Mouse (Mus musculus) liver, embryonic 13.5 days (tissue): ENCODE measurements around the gene Vinac1. TPM values are rescaled to one million over a fixed set of nuclear protein-coding genes. Genes with fewer than 3 reads are reported as not detected.
A peak's percentile ranks its signal among the peaks of the same experiment; 100 is the strongest.
"Not testable (repeated sequence)": the region's sequence is repeated elsewhere in the genome, so short reads cannot be mapped to it uniquely, and the experiment has no call there.

Source experiments
- ATAC-seq: fragments of 200-750 bp; cut with Nextera tagmentation; 2 replicates; pipeline ENCODE4 v1.8.0; 2017; ENCODE audit warnings: low read depth, mild to moderate bottlenecking, moderate number of reproducible peaks, moderate library complexity
- DNase-seq: peaks from one replicate; pipeline ENCODE4 v3.0.0; 2022
- H3K27ac ChIP-seq: fragments of 300-500 bp; sonication (generic); 2 replicates; pipeline ENCODE4 v1.5.1; 2015; ENCODE audit warnings: moderate library complexity, mild to moderate bottlenecking, inconsistent platforms
- H3K27me3 ChIP-seq: fragments of 300-500 bp; sonication (generic); 2 replicates; pipeline ENCODE4 v1.6.1; 2015; ENCODE audit warnings: mild to moderate bottlenecking, inconsistent platforms
- H3K36me3 ChIP-seq: fragments of 300-500 bp; sonication (generic); 2 replicates; pipeline ENCODE4 v1.6.1; 2015; ENCODE audit warnings: mild to moderate bottlenecking, inconsistent platforms
- H3K4me1 ChIP-seq: fragments of 300-500 bp; sonication (generic); replicated peaks from 2 replicates; pipeline ENCODE4 v1.6.1; 2015; ENCODE audit warnings: inconsistent platforms
- H3K4me2 ChIP-seq: fragments of 300-500 bp; sonication (generic); 2 replicates; pipeline ENCODE4 v1.6.1; 2015; ENCODE audit warnings: inconsistent platforms, mild to moderate bottlenecking, moderate library complexity
- H3K4me3 ChIP-seq: fragments of 300-500 bp; sonication (generic); replicated peaks from 2 replicates; pipeline ENCODE4 v1.5.1; 2015; ENCODE audit warnings: mild to moderate bottlenecking, inconsistent platforms
- H3K9ac ChIP-seq: fragments of 300-500 bp; sonication (generic); 2 replicates; pipeline ENCODE4 v1.6.1; 2015; ENCODE audit warnings: mild to moderate bottlenecking, inconsistent platforms
- H3K9me3 ChIP-seq: fragments of 300-500 bp; sonication (generic); replicated peaks from 2 replicates; pipeline ENCODE4 v1.6.1; 2016; ENCODE audit warnings: inconsistent platforms
- WGBS: fragments of 180-500 bp; shearing (Covaris S2); methylation state at CpG from one replicate; pipeline ENCODE4 v1.1.7; 2015; ENCODE audit not compliant: insufficient replicate concordance; 5-methylcytosine and 5-hydroxymethylcytosine counted together
- polyA plus RNA-seq: library from polyadenylated mRNA; unstranded; fragments of >200 nt; fragmentation: Nextera tagmentation; extraction: Ambion mirVana; gene quantifications from 2 replicates; pipeline ENCODE4 v1.2.1, GENCODE M21; 2015

Gene Vinac1
- polyA plus RNA-seq, 1 experiment from 2014 or later: not detected

DNA sequence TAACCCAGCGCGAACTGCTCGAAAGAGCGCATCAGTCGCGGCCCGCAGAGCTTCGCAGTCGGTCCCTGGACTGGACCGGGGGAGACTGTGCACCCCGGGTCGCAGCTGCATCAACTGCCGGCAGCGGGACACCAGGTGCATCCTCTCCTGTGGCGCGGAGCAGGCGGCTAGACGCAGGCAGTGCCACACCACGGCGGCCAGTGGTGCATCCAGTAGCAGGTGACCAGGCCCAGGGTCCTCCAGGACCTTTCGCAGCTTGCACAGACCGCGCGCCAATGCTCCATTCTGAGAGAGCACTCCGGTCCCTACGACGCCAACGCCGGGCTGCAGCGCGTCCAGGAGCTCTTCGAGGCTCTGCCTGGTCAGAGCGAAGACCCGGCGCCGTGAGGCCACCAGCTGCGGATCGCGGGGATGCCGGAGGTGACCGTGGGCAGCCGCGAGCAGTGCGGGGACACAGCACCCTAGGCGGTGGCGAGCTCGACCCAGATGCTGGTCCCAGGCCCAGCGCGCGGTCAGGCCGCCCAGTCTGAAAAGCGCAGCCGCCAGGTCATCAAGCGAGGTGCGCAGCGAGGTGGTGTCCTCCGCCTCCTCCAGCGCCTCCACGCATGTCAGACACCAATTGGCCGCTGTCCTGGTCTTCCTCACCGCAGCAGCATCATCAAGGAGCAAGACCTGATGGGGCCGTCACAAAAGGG, 8.9 kb downstream of the Vinac1 start:
- Histone ChIP-seq H3K36me3 (no peaks in the 10 kb centered on the region), H3K27me3 (peaks cover 60% of the 10 kb centered on the region), H3K9me3 (no peaks in the 10 kb centered on the region), H3K4me3 (peak overlapping the region; percentile 38), H3K4me1 (peaks cover 9% of the 10 kb centered on the region), H3K27ac (no peak overlapping the region), H3K9ac (no peak overlapping the region), H3K4me2 (peak overlapping the region; percentile 60)
- DNase-seq: no peak
- WGBS: 6% methylated on average over 62 of the region's 62 CpGs
- no peak for ATAC-seq

DNA sequence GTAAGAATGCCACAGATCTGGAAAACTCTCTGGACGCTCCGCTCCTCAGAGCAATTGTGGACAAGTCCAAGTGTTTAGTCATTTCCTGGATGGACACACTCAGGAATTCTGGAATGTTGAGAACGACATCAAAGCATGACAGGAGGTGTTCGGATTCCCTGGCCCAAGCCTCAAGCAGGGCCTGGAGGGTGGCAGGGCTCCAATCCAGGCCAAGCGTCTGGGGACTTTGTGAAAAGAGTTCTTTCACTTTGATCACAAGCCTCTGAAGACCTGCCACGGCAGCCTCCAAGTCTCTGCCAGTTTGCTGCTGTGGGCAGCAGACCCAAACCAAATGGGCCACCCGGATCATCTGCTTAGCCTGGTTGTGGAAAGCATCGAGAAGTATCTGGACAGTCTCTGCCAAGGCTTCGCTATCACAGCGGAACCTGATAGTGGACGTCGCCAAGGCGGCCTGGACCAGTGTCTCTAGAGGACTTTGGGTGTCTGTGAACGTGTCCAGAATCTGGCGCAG, 9.5 kb downstream of the Vinac1 start:
- ATAC-seq (no peak), DNase-seq (no peak)
- WGBS: 37% methylated on average over 15 of the region's 15 CpGs
- Histone ChIP-seq H3K36me3 (no peaks in the 10 kb centered on the region), H3K27ac (no peak overlapping the region), H3K9ac (no peak overlapping the region), H3K4me1 (peaks cover 9% of the 10 kb centered on the region), H3K27me3 (peaks cover 60% of the 10 kb centered on the region), H3K4me3 (peak overlapping the region; percentile 38), H3K9me3 (no peaks in the 10 kb centered on the region), H3K4me2 (peak overlapping the region; percentile 60)

DNA sequence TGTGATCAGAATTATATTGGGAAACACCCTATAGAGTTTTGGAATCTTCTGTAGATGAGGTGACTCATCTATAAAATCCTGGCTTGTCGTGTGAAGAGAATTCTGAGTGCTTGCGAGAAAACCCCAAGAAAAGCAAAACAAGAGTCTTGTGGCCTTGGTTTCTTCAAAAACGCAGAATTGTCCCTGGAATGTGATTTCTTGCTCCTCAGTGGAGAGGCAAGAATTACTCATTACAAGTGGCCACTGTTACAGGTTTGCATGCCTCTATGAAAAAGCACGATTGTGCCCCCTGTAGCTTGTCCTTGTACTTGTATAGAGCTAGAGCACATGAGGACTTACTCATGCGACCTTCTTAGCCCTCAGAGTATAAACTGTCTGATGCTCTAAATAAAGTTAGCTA, 12.6 kb downstream of the Vinac1 start:
- H3K4me3 ChIP-seq: no peak overlapping the region
- no peak for DNase-seq
- WGBS: 63% methylated on average over 5 of the region's 5 CpGs
- H3K9me3 ChIP-seq: no peaks in the 10 kb centered on the region
- H3K4me1 ChIP-seq: peaks cover 9% of the 10 kb centered on the region
- no peak overlapping the region for H3K9ac ChIP-seq
- peaks cover 48% of the 10 kb centered on the region for H3K27me3 ChIP-seq
- no peak overlapping the region for H3K27ac ChIP-seq
- H3K4me2 ChIP-seq: no peak overlapping the region
- H3K36me3 ChIP-seq: no peaks in the 10 kb centered on the region
- ATAC-seq: no peak

DNA sequence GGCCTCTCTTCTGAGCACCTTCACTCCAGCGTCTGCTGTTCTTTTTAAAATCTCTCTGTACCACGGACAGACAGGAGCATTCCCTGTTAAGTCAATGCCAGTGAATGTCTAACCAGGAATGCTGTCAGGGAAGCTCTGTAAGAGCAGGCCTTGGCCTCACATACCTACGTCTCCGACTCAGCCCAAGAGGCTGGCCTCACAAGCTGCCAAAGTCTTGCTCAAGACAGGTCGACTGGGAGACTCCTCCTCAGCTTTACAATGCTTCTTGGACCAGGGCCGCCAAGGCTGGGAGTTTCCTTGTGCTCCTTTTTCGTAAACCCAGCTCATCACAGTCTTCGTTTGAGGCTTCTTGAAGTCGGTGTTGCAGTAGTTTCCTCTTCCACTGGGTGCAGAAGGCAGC, 23.2 kb downstream of the Vinac1 start:
- no peaks in the 10 kb centered on the region for H3K27me3 ChIP-seq
- no peak for DNase-seq
- H3K36me3 ChIP-seq: no peaks in the 10 kb centered on the region
- 67% methylated on average over 9 of the region's 9 CpGs for WGBS
- no peak overlapping the region for H3K4me3 ChIP-seq
- no peak overlapping the region for H3K9ac ChIP-seq
- no peak overlapping the region for H3K27ac ChIP-seq
- no peak overlapping the region for H3K4me2 ChIP-seq
- H3K9me3 ChIP-seq: no peaks in the 10 kb centered on the region
- no peak for ATAC-seq
- no peaks in the 10 kb centered on the region for H3K4me1 ChIP-seq

DNA sequence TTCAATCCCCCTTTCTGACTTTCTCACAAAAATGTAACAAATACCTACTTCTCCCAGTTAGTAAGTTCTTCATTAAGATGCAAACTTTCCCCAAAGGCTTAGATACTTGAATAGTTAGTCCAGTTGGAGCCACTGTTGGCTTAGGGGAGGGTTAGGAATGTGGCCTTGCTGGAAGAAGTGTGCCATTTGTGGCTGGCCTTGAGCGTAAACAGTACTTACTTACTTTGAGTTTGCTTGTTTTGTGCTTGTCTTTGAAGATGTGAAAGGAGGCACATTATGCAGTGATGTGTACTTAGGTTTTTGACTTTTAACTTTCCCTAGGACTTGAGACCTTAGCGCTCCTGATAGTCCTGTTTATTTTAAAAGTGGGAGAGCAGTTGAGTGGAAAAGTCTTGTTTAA, 27.9 kb downstream of the Vinac1 start:
- Histone ChIP-seq H3K4me2 (no peak overlapping the region), H3K9me3 (no peaks in the 10 kb centered on the region), H3K4me3 (no peak overlapping the region), H3K27ac (no peak overlapping the region), H3K27me3 (no peaks in the 10 kb centered on the region), H3K36me3 (no peaks in the 10 kb centered on the region), H3K9ac (no peak overlapping the region), H3K4me1 (no peaks in the 10 kb centered on the region)
- DNase-seq (no peak), ATAC-seq (no peak)
- 77% methylated on average over 2 of the region's 2 CpGs for WGBS

DNA sequence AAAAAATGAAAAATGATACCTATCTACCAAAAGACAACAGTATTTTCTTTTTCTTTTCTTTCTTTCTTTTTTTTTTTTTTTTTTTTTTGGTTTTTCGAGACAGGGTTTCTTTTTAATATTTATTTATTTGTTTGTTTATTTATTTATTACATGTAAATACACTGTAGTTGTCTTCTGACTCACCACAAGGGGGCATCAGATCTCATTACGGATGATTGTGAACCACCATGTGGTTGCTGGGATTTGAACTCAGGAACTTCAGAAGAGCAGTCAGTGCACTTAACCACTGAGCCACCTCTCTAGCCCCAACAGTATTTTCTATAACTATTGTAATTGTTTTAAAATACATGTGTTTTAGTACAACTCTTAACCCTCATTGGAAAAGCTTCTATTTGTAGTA, 39.1 kb downstream of the Vinac1 start:
- 39% methylated on average over 2 of the region's 2 CpGs for WGBS
- peak; percentile 2 for DNase-seq
- not testable (repeated sequence) for H3K4me2 ChIP-seq

DNA sequence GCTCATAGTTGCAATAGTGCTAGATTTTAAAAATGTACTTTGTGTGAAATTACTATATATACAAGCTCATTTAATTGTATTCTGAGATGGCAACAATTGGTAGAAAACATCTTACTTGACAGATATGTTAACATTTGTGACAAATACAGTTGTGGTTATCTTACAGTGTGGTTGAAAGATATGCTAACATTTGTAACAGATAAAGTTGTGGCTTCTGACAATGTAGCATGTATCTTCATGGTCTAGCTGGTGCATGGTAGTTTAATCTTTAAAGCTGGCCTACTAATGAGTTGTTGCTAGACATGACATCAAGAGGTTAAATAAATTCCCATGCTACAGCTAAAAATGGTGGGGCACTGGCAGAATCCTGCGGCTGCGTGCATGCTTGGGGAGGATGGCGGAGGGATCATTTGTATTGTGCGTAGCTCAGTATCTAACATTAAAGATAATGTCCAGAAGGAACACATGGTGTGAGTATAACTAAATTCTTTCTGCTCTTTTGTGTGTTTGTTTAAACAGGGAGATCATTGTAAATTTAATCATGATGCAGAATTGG, 41.7 kb downstream of the Vinac1 start:
- Histone ChIP-seq H3K4me1 (peaks cover 13% of the 10 kb centered on the region), H3K4me3 (no peak overlapping the region), H3K27me3 (no peaks in the 10 kb centered on the region), H3K27ac (peak overlapping the region; percentile 67; the same call in 1 of the 2 replicates), H3K9ac (no peak overlapping the region), H3K9me3 (no peaks in the 10 kb centered on the region), H3K4me2 (0 out of 2 replicates have a peak overlapping the region, but pooled peaks have one; percentile 3), H3K36me3 (no peaks in the 10 kb centered on the region)
- ATAC-seq (peak; percentile 80), DNase-seq (peak; percentile 31)
- WGBS: 34% methylated on average over 4 of the region's 4 CpGs

More for the DNA sequence above, 39.1 kb downstream of the Vinac1 start:
- not testable (repeated sequence) for H3K9ac ChIP-seq, H3K27ac ChIP-seq, H3K27me3 ChIP-seq, H3K36me3 ChIP-seq, ATAC-seq, H3K4me3 ChIP-seq, H3K9me3 ChIP-seq
- peaks cover 13% of the 10 kb centered on the region for H3K4me1 ChIP-seq

DNA sequence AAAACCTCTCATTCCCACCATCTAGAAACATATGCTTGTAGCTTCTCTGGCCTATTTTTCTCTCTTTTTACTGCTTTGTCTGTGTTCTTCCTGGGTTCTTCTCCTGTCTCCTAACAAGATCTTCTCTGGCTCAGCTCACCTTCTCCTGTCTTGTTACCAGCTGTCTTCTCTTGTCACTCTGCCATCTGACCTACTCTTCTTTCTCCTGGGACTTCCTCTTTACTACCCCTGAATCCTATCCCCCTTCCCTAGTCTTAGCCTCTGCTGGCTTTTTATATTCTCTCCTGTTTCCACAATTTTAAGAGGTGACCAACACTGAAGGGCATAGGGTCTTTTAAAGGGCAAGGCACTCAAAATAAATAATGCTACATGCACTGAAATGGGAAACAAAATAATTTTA, 43.1 kb downstream of the Vinac1 start:
- ATAC-seq (no peak), DNase-seq (no peak)
- Histone ChIP-seq H3K27me3 (no peaks in the 10 kb centered on the region), H3K4me1 (peaks cover 13% of the 10 kb centered on the region), H3K4me3 (no peak overlapping the region), H3K36me3 (no peaks in the 10 kb centered on the region), H3K9me3 (no peaks in the 10 kb centered on the region), H3K27ac (0 out of 2 replicates have a peak overlapping the region, but pooled peaks have one; percentile 14), H3K9ac (no peak overlapping the region), H3K4me2 (no peak overlapping the region)

DNA sequence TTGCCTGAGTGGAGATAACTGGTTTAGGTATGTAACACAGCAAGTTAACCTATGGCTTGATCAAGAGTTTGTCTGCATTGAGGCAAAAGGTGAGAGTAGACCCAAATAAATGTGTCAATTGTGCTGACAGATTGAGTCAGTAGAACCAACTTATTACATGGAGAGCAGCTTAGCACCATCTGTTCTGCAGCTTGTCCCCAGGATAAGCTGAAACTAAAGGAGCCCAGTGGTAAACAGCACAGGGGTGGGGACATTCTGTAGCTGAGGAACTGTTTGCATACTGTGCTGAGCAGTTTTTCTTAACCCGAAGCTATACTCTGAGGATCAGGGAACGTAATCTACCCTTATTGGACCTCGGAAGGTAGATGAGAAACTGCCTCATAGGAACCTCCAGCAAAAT, 63.2 kb downstream of the Vinac1 start:
- no peak overlapping the region for H3K9ac ChIP-seq
- no peak for DNase-seq
- H3K4me3 ChIP-seq: no peak overlapping the region
- whole genome bisulfite sequencing: 67% methylated on average over 3 of the region's 3 CpGs
- H3K4me2 ChIP-seq: no peak overlapping the region
- no peaks in the 10 kb centered on the region for H3K9me3 ChIP-seq
- no peak overlapping the region for H3K27ac ChIP-seq
- no peaks in the 10 kb centered on the region for H3K27me3 ChIP-seq
- no peak for ATAC-seq
- H3K36me3 ChIP-seq: no peaks in the 10 kb centered on the region
- no peaks in the 10 kb centered on the region for H3K4me1 ChIP-seq

DNA sequence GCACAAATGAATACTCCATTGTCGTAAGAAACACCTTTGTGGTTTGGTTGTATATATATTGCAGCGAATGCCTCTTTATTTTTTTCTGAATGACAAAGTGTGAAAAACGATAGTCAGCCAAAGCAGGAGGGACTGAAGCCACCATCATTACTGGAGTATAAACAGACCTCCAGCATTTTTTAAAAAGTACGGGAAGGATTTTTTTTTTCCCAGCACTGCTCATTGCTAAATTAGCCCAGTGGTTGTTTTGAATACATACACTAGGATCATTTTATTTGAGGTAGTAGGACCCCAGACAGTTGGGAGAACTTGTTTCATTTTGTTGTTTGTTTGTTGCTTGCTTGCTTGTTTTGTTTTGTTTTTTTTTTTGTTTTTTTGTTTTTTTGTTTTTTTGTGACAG, 72.4 kb downstream of the Vinac1 start:
- Histone ChIP-seq H3K36me3 (no peaks in the 10 kb centered on the region), H3K27ac (no peak overlapping the region), H3K9ac (no peak overlapping the region), H3K9me3 (no peaks in the 10 kb centered on the region), H3K4me3 (no peak overlapping the region), H3K27me3 (no peaks in the 10 kb centered on the region), H3K4me1 (no peaks in the 10 kb centered on the region), H3K4me2 (no peak overlapping the region)
- DNase-seq (no peak), ATAC-seq (no peak)
- 69% methylated on average over 4 of the region's 4 CpGs for WGBS
